Mouse (Mus musculus) E14TG2a.4 (cell line): ENCODE data around the gene Btbd16.

Experiments used
- CTCF ChIP-seq: conservative IDR thresholded peaks from 2 replicates; pipeline ENCODE4 v1.5.1; 2014; ENCODE audit warnings: low read length
- NANOG ChIP-seq: IDR thresholded peaks from 2 replicates; pipeline ENCODE4 v1.6.1; 2014; ENCODE audit warnings: borderline replicate concordance, low read length, mixed read lengths

- TF ChIP-seq CTCF (no peak), NANOG (no peak)
Measured at GRCm38 (mm10) chr7:130726724-130727422, 47.0 kb upstream of the Btbd16 start.
